Mouse (Mus musculus) CH12.LX (cell line): Measurements from ENCODE around the gene Agap1. TPM values are rescaled to one million over a fixed set of nuclear protein-coding genes. Genes with fewer than 3 reads are reported as not detected.

ENCODE experiments used
- DNase-seq: peaks from one replicate; pipeline ENCODE4 v3.0.0-alpha.2; 2013; ENCODE audit errors: extremely low read depth
- H3K27ac ChIP-seq: 2 replicates; pipeline ENCODE4 v1.5.1; 2012; ENCODE audit warnings: low read depth, mild to moderate bottlenecking, control low read depth, moderate library complexity; ENCODE audit not compliant: insufficient read depth
- H3K27me3 ChIP-seq: replicated peaks from 2 replicates; pipeline ENCODE3; 2012; ENCODE audit warnings: inconsistent platforms
- H3K36me3 ChIP-seq, 2 experiments: replicated peaks in 1 of 2; 2 replicates each; pipeline versions ENCODE3 to v1.6.1; 2012; ENCODE audit warnings: inconsistent platforms in 1 of 2, low read length in 1 of 2, mild to moderate bottlenecking in 1 of 2, mixed read lengths in 1 of 2, moderate library complexity in 1 of 2; ENCODE audit not compliant: control insufficient read depth in 1 of 2, insufficient read depth in 1 of 2
- H3K4me1 ChIP-seq, 2 experiments: 2 replicates each; pipeline ENCODE4 v1.6.1; 2012; ENCODE audit warnings: inconsistent platforms in 1 of 2, moderate library complexity in 1 of 2; ENCODE audit not compliant: insufficient read depth in 2 of 2, control insufficient read depth in 1 of 2
- H3K4me2 ChIP-seq: 2 replicates; pipeline ENCODE4 v1.6.1; 2012; ENCODE audit warnings: low read depth, mild to moderate bottlenecking, control low read depth; ENCODE audit not compliant: poor library complexity, insufficient read depth, severe bottlenecking
- H3K4me3 ChIP-seq, 3 experiments: fragments of 150-350 bp in 1 of 3; sonication (generic) in 1 of 3; replicated peaks in 1 of 3; 2 replicates each; pipeline versions ENCODE3 to v1.5.1; 2011 to 2012; ENCODE audit warnings: low read depth in 2 of 3, low read length in 2 of 3, mild to moderate bottlenecking in 2 of 3, moderate library complexity in 2 of 3, control low read depth in 1 of 3, improper control_type of control experiment in 1 of 3, inconsistent platforms in 1 of 3, mixed read lengths in 1 of 3; ENCODE audit not compliant: poor library complexity in 1 of 3
- H3K79me2 ChIP-seq: replicated peaks from 2 replicates; pipeline ENCODE4 v1.6.1; 2012; ENCODE audit warnings: mild to moderate bottlenecking, moderate library complexity; ENCODE audit not compliant: control insufficient read depth, poor library complexity, insufficient read depth, severe bottlenecking; ENCODE audit errors: extremely low read depth
- H3K9ac ChIP-seq: 2 replicates; pipeline ENCODE4 v1.6.1; 2012; ENCODE audit warnings: low read depth, mild to moderate bottlenecking, control low read depth, moderate library complexity; ENCODE audit not compliant: insufficient read depth
- H3K9me3 ChIP-seq: replicated peaks from 2 replicates; pipeline ENCODE3; 2012; ENCODE audit warnings: low read length, inconsistent platforms, mixed read lengths
- BHLHE40 ChIP-seq: IDR thresholded peaks from 2 replicates; pipeline ENCODE4 v1.6.1; 2011; ENCODE audit warnings: mild to moderate bottlenecking, low read depth, low read length, improper control_type of control experiment
- CHD1 ChIP-seq: IDR thresholded peaks from 2 replicates; pipeline ENCODE4 v1.6.1; 2012; ENCODE audit warnings: low read depth, low read length, improper control_type of control experiment, inconsistent platforms
- ELF1 ChIP-seq: IDR thresholded peaks from 2 replicates; pipeline ENCODE4 v1.6.1; 2014; ENCODE audit warnings: low read depth, mild to moderate bottlenecking, inconsistent platforms, low read length, improper control_type of control experiment
- EP300 ChIP-seq: IDR thresholded peaks from 2 replicates; pipeline ENCODE4 v1.6.1; 2011; ENCODE audit warnings: low read length, improper control_type of control experiment
- GABPA ChIP-seq: IDR thresholded peaks from 2 replicates; pipeline ENCODE4 v1.6.1; 2012; ENCODE audit warnings: low read depth, low read length, improper control_type of control experiment, inconsistent platforms; ENCODE audit not compliant: insufficient replicate concordance
- HCFC1 ChIP-seq: IDR thresholded peaks from 2 replicates; pipeline ENCODE4 v1.6.1; 2012; ENCODE audit warnings: low read depth, mild to moderate bottlenecking, inconsistent platforms, low read length, improper control_type of control experiment
- IRF4 ChIP-seq: IDR thresholded peaks from 2 replicates; pipeline ENCODE4 v1.6.1; 2014; ENCODE audit warnings: low read depth, mild to moderate bottlenecking, inconsistent platforms, low read length, improper control_type of control experiment
- JUN ChIP-seq: IDR thresholded peaks from 2 replicates; pipeline ENCODE4 v1.6.1; 2011; ENCODE audit warnings: low read depth, mild to moderate bottlenecking, low read length, improper control_type of control experiment, moderate library complexity; ENCODE audit not compliant: insufficient read depth
- KAT2A ChIP-seq: IDR thresholded peaks from 2 replicates; pipeline ENCODE4 v1.6.1; 2012; ENCODE audit warnings: low read length, improper control_type of control experiment, inconsistent platforms; ENCODE audit not compliant: insufficient replicate concordance
- MAZ ChIP-seq: IDR thresholded peaks from 2 replicates; pipeline ENCODE4 v1.6.1; 2012; ENCODE audit warnings: low read depth, mild to moderate bottlenecking, inconsistent platforms, low read length, improper control_type of control experiment, moderate library complexity
- MEF2A ChIP-seq: IDR thresholded peaks from 2 replicates; pipeline ENCODE4 v1.6.1; 2014; ENCODE audit warnings: low read depth, mild to moderate bottlenecking, inconsistent platforms, low read length, improper control_type of control experiment, borderline replicate concordance
- MYC ChIP-seq: IDR thresholded peaks from 2 replicates; pipeline ENCODE4 v1.6.1; 2011; ENCODE audit warnings: low read depth, mild to moderate bottlenecking, improper control_type of control experiment, low read length
- NELFE ChIP-seq: IDR thresholded peaks from 2 replicates; pipeline ENCODE4 v1.6.1; 2011; ENCODE audit warnings: low read depth, low read length, improper control_type of control experiment
- NRF1 ChIP-seq: IDR thresholded peaks from 2 replicates; pipeline ENCODE4 v1.6.1; 2014; ENCODE audit warnings: low read depth, mild to moderate bottlenecking, inconsistent platforms, low read length, improper control_type of control experiment, moderate library complexity
- PAX5 ChIP-seq: IDR thresholded peaks from 2 replicates; pipeline ENCODE4 v1.6.1; 2012; ENCODE audit warnings: low read length, inconsistent platforms, mixed read lengths
- POLR2AphosphoS2 ChIP-seq: IDR thresholded peaks from 2 replicates; pipeline ENCODE4 v1.6.1; 2011; ENCODE audit warnings: low read depth, low read length, improper control_type of control experiment
- RCOR1 ChIP-seq: conservative IDR thresholded peaks from 2 replicates; pipeline ENCODE4 v1.6.1; 2012; ENCODE audit warnings: low read depth, mild to moderate bottlenecking, inconsistent platforms, low read length, improper control_type of control experiment
- TBP ChIP-seq: conservative IDR thresholded peaks from 2 replicates; pipeline ENCODE4 v1.6.1; 2011; ENCODE audit warnings: low read depth, low read length, improper control_type of control experiment
- UBTF ChIP-seq: IDR thresholded peaks from 2 replicates; pipeline ENCODE4 v1.6.1; 2012; ENCODE audit warnings: low read depth, mild to moderate bottlenecking, inconsistent platforms, low read length, improper control_type of control experiment, moderate library complexity
- USF1 ChIP-seq: IDR thresholded peaks from 2 replicates; pipeline ENCODE4 v1.6.1; 2014; ENCODE audit warnings: low read depth, mild to moderate bottlenecking, inconsistent platforms, low read length, improper control_type of control experiment
- USF2 ChIP-seq: conservative IDR thresholded peaks from 2 replicates; pipeline ENCODE4 v1.6.1; 2011; ENCODE audit warnings: low read depth, low read length, improper control_type of control experiment
- ZC3H11A ChIP-seq: IDR thresholded peaks from 2 replicates; pipeline ENCODE4 v1.6.1; 2012; ENCODE audit warnings: low read depth, mild to moderate bottlenecking, inconsistent platforms, low read length, improper control_type of control experiment
- ZMIZ1 ChIP-seq: IDR thresholded peaks from 2 replicates; pipeline ENCODE4 v1.6.1; 2012; ENCODE audit warnings: low read depth, mild to moderate bottlenecking, inconsistent platforms, low read length, improper control_type of control experiment
- ZNF384 ChIP-seq: IDR thresholded peaks from 2 replicates; pipeline ENCODE4 v1.6.1; 2012; ENCODE audit warnings: low read depth, low read length, improper control_type of control experiment, inconsistent platforms
- dilution Hi-C: fragments of 300-500 bp; cut with MboI; formaldehyde crosslinking; loops from 2 replicates; pipeline ENCODE4 v1.14.3; 2020; ENCODE audit warnings: low sequenced_read_pairs; ENCODE audit not compliant: extremely low pct_unique_long_range_greater_than_20kb, extremely low pct_ligation_motif_present
- in situ Hi-C: fragments of 300-500 bp; cut with MboI; formaldehyde crosslinking; loops from 3 replicates; pipeline ENCODE4 v1.14.3; 2019; ENCODE audit warnings: low sequenced_read_pairs, low pct_ligation_motif_present, low pct_unique_long_range_greater_than_20kb, mixed read lengths
- polyA plus RNA-seq: library from polyadenylated mRNA; unstranded; fragments of >175 nt; gene quantifications from 2 replicates; pipeline ENCODE4 v1.2.1, GENCODE M21; 2012; ENCODE audit warnings: low read depth; ENCODE audit not compliant: insufficient read length
- total RNA-seq, 2 experiments: library from RNA; depleted of rRNA; stranded (reverse); fragments of 300-350 nt in 1 of 2; fragments of >200 nt in 1 of 2; gene quantifications; 2 replicates each; pipeline ENCODE4 v1.2.3; 2012 to 2014

The Agap1 gene
- total and polyA plus RNA-seq, 3 experiments: not detected

GRCm38 (mm10) chr1:89823036-89823435 lies 368.4 kb downstream of the Agap1 start:
- in situ Hi-C loops (no loop called here), dilution Hi-C loops (no loop called here)

GRCm38 (mm10) chr1:89827051-89827450 lies 372.4 kb downstream of the Agap1 start:
- DNase-seq: no peak
- H3K9ac ChIP-seq: no peak overlapping the region
- H3K9me3 ChIP-seq: peaks cover 84% of the 10 kb centered on the region
- H3K27me3 ChIP-seq: no peaks in the 10 kb centered on the region
- in situ Hi-C loops (no loop called here), dilution Hi-C loops (no loop called here)
- H3K4me1 ChIP-seq: no peaks in the 10 kb centered on the region
- TF ChIP-seq EP300: no peak
- no peak for TF ChIP-seq IRF4
- TF ChIP-seq CHD1: no peak
- no peak for TF ChIP-seq TBP
- no peak for TF ChIP-seq NRF1
- TF ChIP-seq UBTF: no peak
- no peak for TF ChIP-seq RCOR1
- H3K79me2 ChIP-seq: no peaks in the 10 kb centered on the region
- no peak overlapping the region for H3K4me2 ChIP-seq
- no peak overlapping the region for H3K4me3 ChIP-seq
- H3K27ac ChIP-seq: no peak overlapping the region
- H3K36me3 ChIP-seq: no peaks in the 10 kb centered on the region

More at GRCm38 (mm10) chr1:89823036-89823435, 368.4 kb downstream of the Agap1 start:
- no peak for TF ChIP-seq KAT2A
- TF ChIP-seq ZMIZ1: no peak
- no peak for TF ChIP-seq PAX5
- TF ChIP-seq USF2: no peak
- no peak for TF ChIP-seq UBTF
- TF ChIP-seq JUN: no peak
- TF ChIP-seq POLR2AphosphoS2: no peak
- no peak for TF ChIP-seq HCFC1
- no peak for TF ChIP-seq MAZ
- no peak for TF ChIP-seq ELF1
- no peak for TF ChIP-seq NELFE
- no peak for TF ChIP-seq GABPA
- TF ChIP-seq USF1: no peak
- TF ChIP-seq NRF1: no peak
- no peak for TF ChIP-seq ZC3H11A
- TF ChIP-seq BHLHE40: no peak
- TF ChIP-seq ZNF384: no peak
- TF ChIP-seq MYC: no peak
- TF ChIP-seq MEF2A: no peak
- H3K27ac ChIP-seq: no peak overlapping the region
- H3K4me1 ChIP-seq: no peaks in the 10 kb centered on the region
- peaks cover 86% of the 10 kb centered on the region for H3K9me3 ChIP-seq
- H3K27me3 ChIP-seq: no peaks in the 10 kb centered on the region
- DNase-seq: no peak
- no peak overlapping the region for H3K4me2 ChIP-seq
- H3K9ac ChIP-seq: no peak overlapping the region
- no peaks in the 10 kb centered on the region for H3K36me3 ChIP-seq
- no peak overlapping the region for H3K4me3 ChIP-seq
- H3K79me2 ChIP-seq: no peaks in the 10 kb centered on the region
